Mouse (Mus musculus): ENCODE results near the gene Kcnq4.

Gene Kcnq4

GRCm38 (mm10) chr4:120747941-120748866 is at the start of gene Kcnq4:
TSS of gene Kcnq4 (minus strand) at chr4:120748612.
- DNase-seq (ENCODE audit: low read depth, low spot score): no peak

GRCm38 (mm10) chr4:120796687-120797086 is 48.3 kb upstream of the Kcnq4 start:
- no peak for DNase-seq (ENCODE audit: low read depth, low spot score)

GRCm38 (mm10) chr4:120795646-120796045 is 47.2 kb upstream of the Kcnq4 start:
- DNase-seq (ENCODE audit: low read depth, low spot score): no peak

GRCm38 (mm10) chr4:120792918-120793317 is 44.5 kb upstream of the Kcnq4 start:
- DNase-seq (ENCODE audit: low read depth, low spot score): no peak

- no peak for DNase-seq (ENCODE audit: low read depth, low spot score)
Measured at GRCm38 (mm10) chr4:120790027-120790426, 41.6 kb upstream of the Kcnq4 start.

- no peak for DNase-seq (ENCODE audit: low read depth, low spot score)
Measured at GRCm38 (mm10) chr4:120755801-120756200, 7.4 kb upstream of the Kcnq4 start.

GRCm38 (mm10) chr4:120755299-120755698 is 6.9 kb upstream of the Kcnq4 start:
- DNase-seq (ENCODE audit: low read depth, low spot score): peak; percentile 53

- no peak for DNase-seq (ENCODE audit: low read depth, low spot score)
Measured at GRCm38 (mm10) chr4:120749601-120750000, 1.2 kb upstream of the Kcnq4 start.

GRCm38 (mm10) chr4:120747243-120747792 is 1.1 kb downstream of the Kcnq4 start:
- no peak for DNase-seq (ENCODE audit: low read depth, low spot score)

GRCm38 (mm10) chr4:120746552-120747150 is 1.8 kb downstream of the Kcnq4 start:
- DNase-seq (ENCODE audit: low read depth, low spot score): no peak

GRCm38 (mm10) chr4:120745731-120746551 is 2.5 kb downstream of the Kcnq4 start:
- no peak for DNase-seq (ENCODE audit: low read depth, low spot score)

- no peak for DNase-seq (ENCODE audit: low read depth, low spot score)
Measured at GRCm38 (mm10) chr4:120743636-120744035, 4.8 kb downstream of the Kcnq4 start.

- DNase-seq (ENCODE audit: low read depth, low spot score): no peak
Measured at GRCm38 (mm10) chr4:120741303-120741702, 7.1 kb downstream of the Kcnq4 start.

- no peak for DNase-seq (ENCODE audit: low read depth, low spot score)
Measured at GRCm38 (mm10) chr4:120734012-120734622, 14.3 kb downstream of the Kcnq4 start.

GRCm38 (mm10) chr4:120732737-120733136 is 15.7 kb downstream of the Kcnq4 start:
- DNase-seq (ENCODE audit: low read depth, low spot score): no peak

GRCm38 (mm10) chr4:120731030-120731644 is 17.3 kb downstream of the Kcnq4 start:
- no peak for DNase-seq (ENCODE audit: low read depth, low spot score)

GRCm38 (mm10) chr4:120730574-120730973 is 17.8 kb downstream of the Kcnq4 start:
- no peak for DNase-seq (ENCODE audit: low read depth, low spot score)

- DNase-seq (ENCODE audit: low read depth, low spot score): no peak
Measured at GRCm38 (mm10) chr4:120730146-120730545, 18.3 kb downstream of the Kcnq4 start.

- DNase-seq (ENCODE audit: low read depth, low spot score): no peak
Measured at GRCm38 (mm10) chr4:120729441-120729840, 19.0 kb downstream of the Kcnq4 start.

GRCm38 (mm10) chr4:120727842-120728241 is 20.6 kb downstream of the Kcnq4 start:
- no peak for DNase-seq (ENCODE audit: low read depth, low spot score)

- DNase-seq (ENCODE audit: low read depth, low spot score): no peak
Measured at GRCm38 (mm10) chr4:120726174-120726573, 22.2 kb downstream of the Kcnq4 start.

Measured in retina, postnatal 7 days (tissue).